In genomic region chr1:193034951-193035370, GRCm38 (mm10) we compare ENCODE assay signal across 7 mouse cellular contexts. TPM values are rescaled to one million over a fixed set of nuclear protein-coding genes. Genes with fewer than 3 reads are reported as not detected.
DNase-seq lines count a peak whose midpoint lies in the region; ATAC-seq and TF ChIP-seq lines count a peak whose summit lies in the region.

No protein-coding gene starts in this region.

- H3K9ac ChIP-seq in lung, postnatal 0 days (replicated peaks; ENCODE audit: low read depth) = no peak overlapping the region
- peak overlapping the region; percentile 88 for H3K9ac ChIP-seq in liver, embryonic 12.5 days

- peak; percentile 5; the same call in 1 of the 2 replicates for ATAC-seq in lung, postnatal 0 days
- peak; percentile 56 for ATAC-seq in liver, embryonic 12.5 days

- H3K36me3 ChIP-seq in lung, postnatal 0 days (ENCODE audit: insufficient read depth, low read length) = no peaks in the 10 kb centered on the region
- no peaks in the 10 kb centered on the region for H3K36me3 ChIP-seq in forebrain, embryonic 10.5 days (replicated peaks)
- no peaks in the 10 kb centered on the region for H3K36me3 ChIP-seq in liver, embryonic 12.5 days

- no peaks in the 10 kb centered on the region for H3K9me3 ChIP-seq in lung, postnatal 0 days (ENCODE audit: low read length)
- H3K9me3 ChIP-seq in forebrain, embryonic 10.5 days = no peaks in the 10 kb centered on the region
- H3K9me3 ChIP-seq in liver, embryonic 12.5 days (replicated peaks) = no peaks in the 10 kb centered on the region

- peaks cover 12% of the 10 kb centered on the region; the same call in 1 of the 2 replicates for H3K27me3 ChIP-seq in lung, postnatal 0 days (replicated peaks; ENCODE audit: insufficient read depth, low read length)
- no peaks in the 10 kb centered on the region for H3K27me3 ChIP-seq in forebrain, embryonic 10.5 days (ENCODE audit: poor library complexity, severe bottlenecking)
- H3K27me3 ChIP-seq in liver, embryonic 12.5 days (replicated peaks) = peaks cover 8% of the 10 kb centered on the region; the same call in 1 of the 2 replicates

- H3K4me3 ChIP-seq in lung, postnatal 0 days (ENCODE audit: low read depth, low read length) = peak overlapping the region; percentile 33; the same call in 1 of the 2 replicates
- H3K4me3 ChIP-seq in forebrain, embryonic 10.5 days = peak overlapping the region; percentile 86
- H3K4me3 ChIP-seq in liver, embryonic 12.5 days = peak overlapping the region; percentile 87

- 2% methylated on average over 19 of the region's 19 CpGs for WGBS in lung, postnatal 0 days
- WGBS in forebrain, embryonic 10.5 days = under 1% methylated on average over 19 of the region's 19 CpGs
- 3% methylated on average over 19 of the region's 19 CpGs for WGBS in liver, embryonic 12.5 days (ENCODE audit: insufficient replicate concordance)

- TF ChIP-seq EP300 in lung, postnatal 0 days (IDR thresholded peaks at IDR 0.05) = no peak

- H3K4me2 ChIP-seq in lung, postnatal 0 days (replicated peaks; ENCODE audit: low read depth, low read length) = peak overlapping the region; percentile 72
- H3K4me2 ChIP-seq in liver, embryonic 12.5 days = peak overlapping the region; percentile 88

- TF ChIP-seq CTCF in lung, postnatal 0 days (IDR thresholded peaks at IDR 0.05) = no peak

- no peak for DNase-seq in lung, postnatal 0 days (ENCODE audit: low spot score)
- no peak for DNase-seq in lung, adult 18-20 months
- DNase-seq in cerebellum, adult 11-12 months = peak; percentile 17
- DNase-seq in forebrain, embryonic 10.5 days (ENCODE audit: extremely low spot score, low spot score) = peak; percentile 24
- peak; percentile 48 for DNase-seq in testis, postnatal 14 days (ENCODE audit: low spot score)
- no peak for DNase-seq in urinary bladder, postnatal 4 days (ENCODE audit: low spot score in 2 of 2)

- peaks cover 2% of the 10 kb centered on the region; the same call in 1 of the 2 replicates for H3K4me1 ChIP-seq in lung, postnatal 0 days (ENCODE audit: insufficient read depth, low read depth, low read length)
- H3K4me1 ChIP-seq in forebrain, embryonic 10.5 days = peaks cover 25% of the 10 kb centered on the region
- peaks cover 28% of the 10 kb centered on the region for H3K4me1 ChIP-seq in liver, embryonic 12.5 days

- no peak overlapping the region for H3K27ac ChIP-seq in lung, postnatal 0 days (ENCODE audit: low read length)
- H3K27ac ChIP-seq in forebrain, embryonic 10.5 days = peak overlapping the region; percentile 90
- H3K27ac ChIP-seq in liver, embryonic 12.5 days = peak overlapping the region; percentile 94

RNA-seq across cellular contexts. Expression of gene Syt14, which starts 0.6 kb away (rescaled TPM):
- polyA plus RNA-seq in lung, postnatal 0 days (2015; fragmentation: Nextera tagmentation; extraction: Ambion mirVana) = 0.18 and 0.30 TPM in 2 replicates
- 4.4 and 4.5 TPM in 2 replicates for polyA plus RNA-seq in forebrain, embryonic 10.5 days (2016; fragmentation: Nextera tagmentation; extraction: Ambion mirVana)
- 5.5 and 6.0 TPM in 2 replicates for polyA plus RNA-seq in liver, embryonic 12.5 days (2016; fragmentation: Nextera tagmentation; extraction: Ambion mirVana)

Comparison
In these comparisons a context has a peak if more than half of its experiments do, and no peak if none do; other contexts are left out.
1. DNase-seq: peak in cerebellum, adult 11-12 months (single experiment), forebrain, embryonic 10.5 days (single experiment) and testis, postnatal 14 days (single experiment); none in lung, postnatal 0 days (single experiment), lung, adult 18-20 months (0 of 2) and urinary bladder, postnatal 4 days (0 of 2).
2. H3K4me3 ChIP-seq: peak in every context shown above with its lines; median percentile 87 in liver, embryonic 12.5 days; 86 in forebrain, embryonic 10.5 days; 33 in lung, postnatal 0 days.